29 mouse cellular contexts compared by ENCODE assay signal in the genomic region with DNA sequence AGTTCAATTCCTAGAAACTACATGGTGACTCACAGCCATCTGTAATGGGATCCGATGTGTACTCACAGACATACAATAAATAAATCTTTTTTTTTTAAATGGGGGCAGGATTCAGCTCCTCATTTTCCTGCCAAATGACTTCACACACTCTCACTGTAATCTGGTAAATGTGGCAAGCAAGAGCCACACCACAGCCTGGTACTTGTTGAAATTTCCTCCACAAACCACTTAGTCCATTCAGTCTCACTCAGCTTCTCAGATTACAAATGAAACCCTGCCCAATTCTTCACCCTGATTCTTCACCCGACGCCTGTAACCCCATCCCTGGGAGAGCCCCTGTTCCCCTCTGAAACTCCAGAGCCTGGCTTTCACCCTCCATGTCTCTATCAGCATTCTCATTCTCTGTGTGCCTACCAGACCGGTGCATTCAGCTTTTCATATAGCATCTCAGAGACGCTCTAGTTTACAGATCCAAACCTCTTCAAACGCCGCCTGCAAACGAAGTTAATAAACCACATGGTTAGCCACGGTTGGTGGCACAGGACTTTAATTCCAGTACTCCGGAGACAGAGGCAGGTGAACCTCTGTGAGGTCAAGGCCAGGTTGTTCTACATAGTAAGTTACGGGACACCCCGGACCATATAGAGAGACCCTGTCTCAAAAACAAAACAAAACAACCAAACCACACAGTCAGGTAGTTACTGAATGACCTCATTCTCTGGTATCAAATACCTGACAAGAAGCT. TPM values are rescaled to one million over a fixed set of nuclear protein-coding genes. Genes with fewer than 3 reads are reported as not detected.
DNase-seq lines count a peak whose midpoint lies in the region; ATAC-seq and TF ChIP-seq lines count a peak whose summit lies in the region.
"Had no signal": no experiment of that assay in that cellular context is flagged by ENCODE, and none has a peak within 500 bp of the region (broad histone marks: within the 10 kb centered on the region; RNA-seq: fewer than 3 reads in every experiment).

No protein-coding gene starts in this region.

- POLR2A ChIA-PET in Patski (lab: Charles Lee): no interaction called here

- H3K4me1 ChIP-seq in forebrain, embryonic 13.5 days: no peaks in the 10 kb centered on the region
- H3K4me1 ChIP-seq: embryonic facial prominence, embryonic 12.5 days; forebrain, embryonic 12.5 days; heart, embryonic 15.5 days; hindbrain, embryonic 13.5 days; limb, embryonic 10.5 days; liver, embryonic 15.5 days; lung, embryonic 15.5 days; neural tube, embryonic 15.5 days had no signal

- 78% methylated on average over 12 of the region's 12 CpGs for WGBS in forebrain, embryonic 13.5 days

- CTCF ChIA-PET in Patski (lab: Charles Lee): interaction anchor here (1.8 to 2.6 kb wide), 2 partner anchors 11 to 260 kb away, joined by 4 to 11 read pairs; no protein-coding TSS in a partner anchor

- no peak for TF ChIP-seq CTCF in Patski (IDR thresholded peaks at IDR 0.05)

- H3K27me3 ChIP-seq in Patski: no peaks in the 10 kb centered on the region
- H3K27me3 ChIP-seq in forebrain, embryonic 13.5 days: no peaks in the 10 kb centered on the region
- H3K27me3 ChIP-seq: embryonic facial prominence, embryonic 12.5 days; forebrain, embryonic 12.5 days; heart, embryonic 15.5 days; hindbrain, embryonic 13.5 days; liver, embryonic 15.5 days; lung, embryonic 15.5 days; neural tube, embryonic 15.5 days had no signal

- peak; percentile 36 for ATAC-seq in Patski
- no peak for ATAC-seq in forebrain, embryonic 13.5 days

- no peak overlapping the region for H3K9ac ChIP-seq in forebrain, embryonic 13.5 days
- H3K9ac ChIP-seq: embryonic facial prominence, embryonic 12.5 days; forebrain, embryonic 12.5 days; heart, embryonic 15.5 days; hindbrain, embryonic 13.5 days; liver, embryonic 15.5 days; lung, embryonic 15.5 days; neural tube, embryonic 15.5 days had no signal

- H3K27ac ChIP-seq in forebrain, embryonic 13.5 days: no peak overlapping the region
- H3K27ac ChIP-seq: embryonic facial prominence, embryonic 12.5 days; forebrain, embryonic 12.5 days; heart, embryonic 15.5 days; hindbrain, embryonic 13.5 days; limb, embryonic 10.5 days; liver, embryonic 15.5 days; lung, embryonic 15.5 days; neural tube, embryonic 15.5 days; stomach, postnatal 0 days had no signal

- H3K9me3 ChIP-seq in forebrain, embryonic 13.5 days (replicated peaks): no peaks in the 10 kb centered on the region
- H3K9me3 ChIP-seq: embryonic facial prominence, embryonic 12.5 days; forebrain, embryonic 12.5 days; heart, embryonic 15.5 days; limb, embryonic 10.5 days; liver, embryonic 15.5 days; lung, embryonic 15.5 days; neural tube, embryonic 15.5 days had no signal

- DNase-seq in Patski (ENCODE audit: low read depth, low spot score): no peak
- peak; percentile 78 to 82 for DNase-seq in kidney, adult 8-10 months
- peak; percentile 43 for DNase-seq in kidney, postnatal 10 days
- DNase-seq in adrenal gland, adult 8-10 months: no peak
- no peak for DNase-seq in embryo, embryonic 9.5 days (ENCODE audit: extremely low spot score)
- no peak for DNase-seq in frontal cortex, postnatal 25 days (ENCODE audit: low spot score in 2 of 2)
- DNase-seq: adrenal gland, postnatal 10 days; cerebellum, adult 18-20 months; cerebellum, postnatal 14 days; heart, postnatal 36 days; liver; lung, postnatal 36 days had no signal

- H3K36me3 ChIP-seq in forebrain, embryonic 13.5 days (ENCODE audit: poor library complexity, severe bottlenecking): no peaks in the 10 kb centered on the region
- H3K36me3 ChIP-seq: embryonic facial prominence, embryonic 12.5 days; forebrain, embryonic 12.5 days; heart, embryonic 15.5 days; hindbrain, embryonic 13.5 days; limb, embryonic 10.5 days; liver, embryonic 15.5 days; lung, embryonic 15.5 days; neural tube, embryonic 15.5 days had no signal

- in situ Hi-C loops in Patski (cut with MboI; ENCODE audit: low pct_unique_long_range_greater_than_20kb): loop anchor here (10.0 kb wide), 1 partner anchor 352 kb away; no protein-coding TSS in a partner anchor

- no peak overlapping the region for H3K4me2 ChIP-seq in forebrain, embryonic 13.5 days
- H3K4me2 ChIP-seq: embryonic facial prominence, embryonic 12.5 days; forebrain, embryonic 12.5 days; heart, embryonic 15.5 days; hindbrain, embryonic 13.5 days; liver, embryonic 15.5 days; lung, embryonic 15.5 days; neural tube, embryonic 15.5 days had no signal

- no peak overlapping the region for H3K4me3 ChIP-seq in forebrain, embryonic 13.5 days
- H3K4me3 ChIP-seq: embryonic facial prominence, embryonic 12.5 days; forebrain, embryonic 12.5 days; heart, embryonic 15.5 days; hindbrain, embryonic 13.5 days; limb, embryonic 10.5 days; liver, embryonic 15.5 days; lung, embryonic 15.5 days; neural tube, embryonic 15.5 days had no signal

RNA-seq across cellular contexts. Expression of a gene that starts 17.6 kb away (rescaled TPM):
- 31.6 TPM for polyA plus RNA-seq in Patski (2021)
- 52.6 and 58.7 TPM in 2 replicates for polyA plus RNA-seq in forebrain, embryonic 13.5 days (2015; fragmentation: Nextera tagmentation; extraction: Ambion mirVana)
- 10 to 100 TPM; 14.6 to 17.4 (median 15.4) TPM for total RNA-seq in adrenal gland, adult 8-10 months (2022)

RNA-seq across cellular contexts. Expression of a gene that starts 36.5 kb away (rescaled TPM):
- not detected for polyA plus RNA-seq in Patski (2021)
- not detected in 2 replicates for polyA plus RNA-seq in forebrain, embryonic 13.5 days (2015; fragmentation: Nextera tagmentation; extraction: Ambion mirVana)
- total RNA-seq in adrenal gland, adult 8-10 months (2022): not detected
- total RNA-seq: adrenal gland, postnatal 10 days; gastrocnemius, adult 8-10 months; heart, postnatal 36 days; layer of hippocampus, postnatal 25 days; megakaryocyte-erythroid progenitor cell, adult 5-6 weeks; midbrain, postnatal 0 days had no signal
- polyA plus RNA-seq: embryonic facial prominence, embryonic 12.5 days; forebrain, embryonic 12.5 days; frontal cortex, adult 2 months; gonadal fat pad, adult 2 months; heart, embryonic 15.5 days; hindbrain, embryonic 13.5 days; limb, embryonic 10.5 days; liver, embryonic 15.5 days; lung, embryonic 15.5 days; midbrain, postnatal 0 days; neural tube, embryonic 15.5 days; small intestine, adult 2 months; stomach, postnatal 0 days had no signal

Comparison
In these comparisons a context has a peak if more than half of its experiments do, and no peak if none do; other contexts are left out.
1. DNase-seq: peak in kidney, adult 8-10 months (2 of 2) and kidney, postnatal 10 days (single experiment); none in Patski (single experiment), adrenal gland, adult 8-10 months (single experiment), embryo, embryonic 9.5 days (single experiment) and frontal cortex, postnatal 25 days (0 of 2).